Mouse (Mus musculus) MN1 (cell line): ENCODE measurements around the gene Crabp2.
"Not testable (repeated sequence)": the region's sequence is repeated elsewhere in the genome, so short reads cannot be mapped to it uniquely, and the experiment has no call there.

Experiments
- DNase-seq: peaks from one replicate; pipeline ENCODE4 v3.0.0-alpha.2; 2016; ENCODE audit warnings: low spot score

Gene Crabp2

GRCm38 (mm10) chr3:87948378-87949265, at the start of gene Crabp2:
Gene Crabp2, plus strand, starts transcription at chr3:87948666.
- DNase-seq = no peak

- DNase-seq = no peak
Observed at GRCm38 (mm10) chr3:87899266-87899665, 49.2 kb upstream of the Crabp2 start.

- no peak for DNase-seq
Observed at GRCm38 (mm10) chr3:87899776-87900175, 48.7 kb upstream of the Crabp2 start.

GRCm38 (mm10) chr3:87901036-87901624, 47.3 kb upstream of the Crabp2 start:
- DNase-seq = no peak

- DNase-seq = not testable (repeated sequence)
Observed at GRCm38 (mm10) chr3:87901959-87902358, 46.5 kb upstream of the Crabp2 start.

GRCm38 (mm10) chr3:87903821-87904220, 44.6 kb upstream of the Crabp2 start:
- no peak for DNase-seq

- peak; percentile 99 for DNase-seq
Observed at GRCm38 (mm10) chr3:87905880-87906485, 42.5 kb upstream of the Crabp2 start, which contains the start of gene Hdgf. Gene Hdgf, plus strand, starts transcription at chr3:87906321.

- peak; percentile 58 for DNase-seq
Observed at GRCm38 (mm10) chr3:87906601-87906980, 41.9 kb upstream of the Crabp2 start.

GRCm38 (mm10) chr3:87906981-87907857, 41.2 kb upstream of the Crabp2 start:
- peak; percentile 58 for DNase-seq

GRCm38 (mm10) chr3:87907906-87908305, 40.6 kb upstream of the Crabp2 start:
- DNase-seq = no peak

GRCm38 (mm10) chr3:87909381-87909780, 39.1 kb upstream of the Crabp2 start:
- DNase-seq = no peak

- peak; percentile 61 for DNase-seq
Observed at GRCm38 (mm10) chr3:87909874-87910273, 38.6 kb upstream of the Crabp2 start.

- peak; percentile 89 for DNase-seq
Observed at GRCm38 (mm10) chr3:87910573-87911141, 37.8 kb upstream of the Crabp2 start.

GRCm38 (mm10) chr3:87913491-87913890, 35.0 kb upstream of the Crabp2 start:
- DNase-seq = no peak

- no peak for DNase-seq
Observed at GRCm38 (mm10) chr3:87913891-87914290, 34.6 kb upstream of the Crabp2 start.

GRCm38 (mm10) chr3:87916990-87917389, 31.5 kb upstream of the Crabp2 start:
- DNase-seq = no peak

GRCm38 (mm10) chr3:87918551-87918950, 29.9 kb upstream of the Crabp2 start:
- DNase-seq = no peak

GRCm38 (mm10) chr3:87919336-87920108, 28.9 kb upstream of the Crabp2 start, which contains the start of gene Mrpl24:
Gene Mrpl24, plus strand, starts transcription at chr3:87919506.
- peak; percentile 93 for DNase-seq

- no peak for DNase-seq
Observed at GRCm38 (mm10) chr3:87920270-87920943, 28.1 kb upstream of the Crabp2 start.

- DNase-seq = no peak
Observed at GRCm38 (mm10) chr3:87924996-87925395, 23.5 kb upstream of the Crabp2 start.
